Comparison of ENCODE assay signal across 13 mouse cellular contexts in genomic region chr8:123463651-123464050, GRCm38 (mm10). TPM values are rescaled to one million over a fixed set of nuclear protein-coding genes. Genes with fewer than 3 reads are reported as not detected.
"Had no signal": no experiment of that assay in that cellular context is flagged by ENCODE, and none has a peak within 500 bp of the region (broad histone marks: within the 10 kb centered on the region; RNA-seq: fewer than 3 reads in every experiment).

No protein-coding gene starts in this region.

- DNase-seq: liver, postnatal 0 days; lung, adult 2 months; lung, postnatal 14 days; lung, postnatal 36 days; midbrain, embryonic 14.5 days; retina, postnatal 1 day; right cerebral cortex, adult 18-20 months; right cerebral cortex, postnatal 25 days; right cerebral cortex, postnatal 4 days; spleen, adult 18-20 months; thymus, adult 18-20 months; thymus, postnatal 25 days had no signal

RNA-seq across cellular contexts. Expression of gene Dbndd1, which starts 51.6 kb away (rescaled TPM):
- polyA plus RNA-seq: liver, postnatal 0 days; macrophage had no signal

RNA-seq across cellular contexts. Expression of gene Tubb3, which starts 52.4 kb away (rescaled TPM):
- polyA plus RNA-seq: macrophage had no signal
